Mouse (Mus musculus) liver, embryonic 16.5 days (tissue): ENCODE results near the gene Lcor. TPM values are rescaled to one million over a fixed set of nuclear protein-coding genes. Genes with fewer than 3 reads are reported as not detected.

Experiments
- microRNA-seq: library from miRNA; unstranded; fragments of <30 nt; microRNA quantifications from one replicate; pipeline ENCODE4, GENCODE M21; 2016
- polyA plus RNA-seq: library from polyadenylated mRNA; unstranded; fragments of >200 nt; fragmentation: Nextera tagmentation; extraction: Ambion mirVana; gene quantifications from 2 replicates; pipeline ENCODE4 v1.2.1, GENCODE M21; 2015

The Lcor gene
- polyA plus RNA-seq, 1 experiment from 2014 or later: 6.9 TPM

Small RNA genes within 50 kb of the gene (microRNA-seq; reads per million reads assigned to microRNA genes)
- not detected for gene Mir8091

Other genes with a start within 250 kb of the Lcor start
- 49.2 and 50.4 TPM in 2 replicates for gene Tm9sf3, start 218.6 kb upstream of the Lcor start, polyA plus RNA-seq
- 14.9 and 17.9 TPM in 2 replicates for gene Pik3ap1, start 97.5 kb upstream of the Lcor start, polyA plus RNA-seq
- 1.1 and 1.2 TPM in 2 replicates for gene Gm340, start 99.7 kb downstream of the Lcor start, polyA plus RNA-seq